Mouse (Mus musculus) left cerebral cortex, adult 2 months (tissue): ENCODE data around the gene Wbp1l. TPM values are rescaled to one million over a fixed set of nuclear protein-coding genes. Genes with fewer than 3 reads are reported as not detected.

Source experiments
- DNase-seq, 2 experiments: peaks; one replicate each; pipeline ENCODE4 v3.0.0; 2021 to 2022; ENCODE audit warnings: low spot score in 2 of 2, mixed read lengths in 1 of 2; ENCODE audit errors: extremely low spot score in 1 of 2
- H3K27ac ChIP-seq: fragments of 200-600 bp; 2 replicates; pipeline ENCODE4 v1.8.1; 2022
- H3K4me3 ChIP-seq: fragments of 200-600 bp; 2 replicates; pipeline ENCODE4 v1.8.1; 2022
- CTCF ChIP-seq: fragments of 200-600 bp; IDR thresholded peaks from 2 replicates; pipeline ENCODE4 v1.8.1; 2022; ENCODE audit warnings: antibody characterized with exemption, mild to moderate bottlenecking, moderate library complexity
- intact Hi-C: fragments of 180-260 bp; cut with DNase I; formaldehyde crosslinking; loops from one replicate; pipeline ENCODE4 v1.15.1; 2025
- total RNA-seq, 2 experiments: library from RNA; stranded (reverse); gene quantifications; 2 replicates each; pipeline ENCODE4 v1.2.3; 2021

The Wbp1l gene
- total RNA-seq, 2 experiments from 2014 or later, result 36.8 to 42.6 TPM

- Histone ChIP-seq H3K4me3 (no peak overlapping the region), H3K27ac (peak overlapping the region; percentile 48; the same call in 1 of the 2 replicates)
- TF ChIP-seq CTCF, result no peak
- intact Hi-C loops, result loop anchor here (2.0 kb wide), 1 partner anchor 17 kb away; no protein-coding TSS in a partner anchor
- DNase-seq, result no peak
Measured at GRCm38 (mm10) chr19:46621236-46622183, 22.6 kb downstream of the Wbp1l start.

- intact Hi-C loops, result loop anchor here (2.0 kb wide), 1 partner anchor 16 kb away; no protein-coding TSS in a partner anchor
- H3K4me3 ChIP-seq, result no peak overlapping the region; the same call in 1 of the 2 replicates
- no peak for TF ChIP-seq CTCF
- DNase-seq, result no peak
- 0 out of 2 replicates have a peak overlapping the region, but pooled peaks have one; percentile 32 for H3K27ac ChIP-seq
Measured at GRCm38 (mm10) chr19:46622659-46623193, 23.8 kb downstream of the Wbp1l start.

- H3K27ac ChIP-seq, result peak overlapping the region; percentile 69
- DNase-seq, result no peak
- intact Hi-C loops, result loop anchor here (2.0 kb wide), 1 partner anchor 16 kb away; no protein-coding TSS in a partner anchor
- H3K4me3 ChIP-seq, result peak overlapping the region; percentile 9
- TF ChIP-seq CTCF, result no peak
Measured at GRCm38 (mm10) chr19:46623194-46623667, 24.3 kb downstream of the Wbp1l start.

GRCm38 (mm10) chr19:46623790-46624772 lies 25.2 kb downstream of the Wbp1l start:
- H3K27ac ChIP-seq, result peak overlapping the region; percentile 69
- DNase-seq, result no peak
- TF ChIP-seq CTCF, result no peak
- H3K4me3 ChIP-seq, result peak overlapping the region; percentile 9
- intact Hi-C loops, result loop anchor here (2.0 kb wide), 1 partner anchor 15 kb away; no protein-coding TSS in a partner anchor

GRCm38 (mm10) chr19:46625015-46625414 lies 26.1 kb downstream of the Wbp1l start:
- TF ChIP-seq CTCF, result no peak
- DNase-seq, result no peak
- intact Hi-C loops, result no loop called here

GRCm38 (mm10) chr19:46625519-46625918 lies 26.6 kb downstream of the Wbp1l start:
- intact Hi-C loops, result no loop called here
- no peak overlapping the region for H3K4me3 ChIP-seq
- no peak overlapping the region for H3K27ac ChIP-seq
- DNase-seq, result no peak
- TF ChIP-seq CTCF, result no peak

More at GRCm38 (mm10) chr19:46625015-46625414, 26.1 kb downstream of the Wbp1l start:
- no peak overlapping the region for H3K27ac ChIP-seq
- no peak overlapping the region for H3K4me3 ChIP-seq

- no peak for TF ChIP-seq CTCF
- DNase-seq, result no peak
- H3K4me3 ChIP-seq, result no peak overlapping the region
- no peak overlapping the region for H3K27ac ChIP-seq
- intact Hi-C loops, result no loop called here
Measured at GRCm38 (mm10) chr19:46628403-46628802, 29.5 kb downstream of the Wbp1l start.

GRCm38 (mm10) chr19:46629807-46630206 lies 30.9 kb downstream of the Wbp1l start:
- H3K4me3 ChIP-seq, result no peak overlapping the region
- DNase-seq, result no peak
- intact Hi-C loops, result no loop called here
- H3K27ac ChIP-seq, result no peak overlapping the region
- no peak for TF ChIP-seq CTCF

GRCm38 (mm10) chr19:46631637-46632036 lies 32.8 kb downstream of the Wbp1l start:
- no peak for TF ChIP-seq CTCF
- H3K27ac ChIP-seq, result no peak overlapping the region
- H3K4me3 ChIP-seq, result no peak overlapping the region
- intact Hi-C loops, result no loop called here
- no peak for DNase-seq

- no peak for TF ChIP-seq CTCF
- no peak for DNase-seq
- Histone ChIP-seq H3K27ac (no peak overlapping the region), H3K4me3 (no peak overlapping the region)
- intact Hi-C loops, result no loop called here
Measured at GRCm38 (mm10) chr19:46635766-46636165, 36.9 kb downstream of the Wbp1l start.

- DNase-seq, result no peak
- no peak overlapping the region for H3K27ac ChIP-seq
- intact Hi-C loops, result no loop called here
- no peak for TF ChIP-seq CTCF
- H3K4me3 ChIP-seq, result no peak overlapping the region
Measured at GRCm38 (mm10) chr19:46637598-46637997, 38.7 kb downstream of the Wbp1l start.
